Mouse (Mus musculus): ENCODE measurements around the gene Sema3g.

Sema3g gene

DNA sequence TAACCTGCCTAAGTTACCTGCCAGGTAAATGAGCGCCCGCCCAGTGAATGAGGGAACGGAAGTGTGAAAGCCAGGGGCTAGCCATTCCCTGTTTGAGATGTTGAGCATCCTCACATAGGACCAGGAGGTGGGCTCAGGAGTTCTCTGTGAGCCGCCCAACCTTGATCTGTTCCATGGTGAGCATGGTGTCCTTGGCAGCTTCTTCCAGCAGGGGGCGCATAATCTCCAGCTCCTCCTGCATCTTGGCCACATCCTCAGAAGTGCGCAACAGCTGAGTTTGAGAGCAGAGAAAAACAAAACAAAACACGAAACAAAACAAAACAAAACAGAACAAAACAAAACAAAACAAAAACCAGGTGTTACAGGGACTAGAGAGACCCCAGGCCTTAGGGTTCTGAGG is 54.5 kb downstream of the Sema3g start:
- peak; percentile 54 to 78 for DNase-seq (ENCODE audit: low spot score in 2 of 2)

All from spleen, postnatal 14 days (tissue).